Mouse (Mus musculus): Measurements from ENCODE around the gene Capns1. TPM values are rescaled to one million over a fixed set of nuclear protein-coding genes. Genes with fewer than 3 reads are reported as not detected.
"Not testable (repeated sequence)": the region's sequence is repeated elsewhere in the genome, so short reads cannot be mapped to it uniquely, and the experiment has no call there.

The Capns1 gene
- polyA plus RNA-seq, 1 experiment from 2014 or later = 110 TPM

DNA sequence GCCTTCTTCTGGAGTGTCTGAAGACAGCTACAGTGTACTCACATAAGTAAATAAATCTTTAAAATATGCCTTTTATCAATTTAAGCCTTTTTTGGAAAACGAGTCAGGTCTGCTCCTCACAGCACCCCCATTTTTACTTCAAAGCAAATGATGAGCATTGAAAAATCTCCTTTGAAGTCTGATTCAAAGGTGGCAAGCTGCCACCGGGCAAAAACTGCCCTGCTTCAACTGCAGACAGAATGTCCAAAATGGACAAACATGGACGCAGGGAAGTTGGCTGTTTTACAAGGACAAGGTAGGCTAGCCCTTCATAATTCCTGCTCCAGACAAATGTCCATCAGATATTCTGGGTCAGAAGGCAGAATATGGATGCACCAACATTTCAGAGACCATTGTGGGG is 22.8 kb upstream of the Capns1 start:
- no peak for ATAC-seq (ENCODE audit: insufficient number of reproducible peaks, insufficient read depth, low FRiP score, low TSS enrichment, low read depth)
- H3K4me2 ChIP-seq = no peak overlapping the region
- peaks cover 10% of the 10 kb centered on the region for H3K4me1 ChIP-seq
- no peak overlapping the region for H3K4me3 ChIP-seq
- no peaks in the 10 kb centered on the region for H3K9me3 ChIP-seq
- no peak overlapping the region for H3K9ac ChIP-seq
- WGBS = 75% methylated on average over 3 of the region's 3 CpGs
- peaks cover 36% of the 10 kb centered on the region for H3K36me3 ChIP-seq
- H3K27me3 ChIP-seq = no peaks in the 10 kb centered on the region
- H3K27ac ChIP-seq = no peak overlapping the region

DNA sequence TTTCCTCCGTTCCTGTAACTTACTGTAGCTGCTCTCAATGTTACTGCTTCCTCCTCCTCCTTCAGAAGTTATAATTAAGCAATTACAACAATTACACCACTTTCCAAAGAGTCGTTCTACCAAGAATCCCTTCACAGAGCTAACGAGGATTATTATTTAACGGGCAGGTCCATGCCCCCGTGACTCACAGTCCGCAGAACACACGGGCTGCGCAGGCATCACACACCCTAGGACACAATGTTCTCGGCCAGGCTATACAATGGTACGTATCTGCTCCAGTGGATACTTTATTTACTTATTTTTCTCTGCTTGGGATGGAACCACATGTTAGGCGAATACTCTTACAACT is 21.4 kb upstream of the Capns1 start:
- H3K27ac ChIP-seq = 0 out of 2 replicates have a peak overlapping the region, but pooled peaks have one; percentile 77
- no peaks in the 10 kb centered on the region for H3K27me3 ChIP-seq
- no peak for ATAC-seq (ENCODE audit: insufficient number of reproducible peaks, insufficient read depth, low FRiP score, low TSS enrichment, low read depth)
- H3K36me3 ChIP-seq = peaks cover 22% of the 10 kb centered on the region
- WGBS = 19% methylated on average over 11 of the region's 11 CpGs
- peak overlapping the region; percentile 68 for H3K4me2 ChIP-seq
- peak overlapping the region; percentile 63 for H3K9ac ChIP-seq
- no peaks in the 10 kb centered on the region for H3K9me3 ChIP-seq
- peak overlapping the region; percentile 47 for H3K4me3 ChIP-seq
- H3K4me1 ChIP-seq = peaks cover 10% of the 10 kb centered on the region

DNA sequence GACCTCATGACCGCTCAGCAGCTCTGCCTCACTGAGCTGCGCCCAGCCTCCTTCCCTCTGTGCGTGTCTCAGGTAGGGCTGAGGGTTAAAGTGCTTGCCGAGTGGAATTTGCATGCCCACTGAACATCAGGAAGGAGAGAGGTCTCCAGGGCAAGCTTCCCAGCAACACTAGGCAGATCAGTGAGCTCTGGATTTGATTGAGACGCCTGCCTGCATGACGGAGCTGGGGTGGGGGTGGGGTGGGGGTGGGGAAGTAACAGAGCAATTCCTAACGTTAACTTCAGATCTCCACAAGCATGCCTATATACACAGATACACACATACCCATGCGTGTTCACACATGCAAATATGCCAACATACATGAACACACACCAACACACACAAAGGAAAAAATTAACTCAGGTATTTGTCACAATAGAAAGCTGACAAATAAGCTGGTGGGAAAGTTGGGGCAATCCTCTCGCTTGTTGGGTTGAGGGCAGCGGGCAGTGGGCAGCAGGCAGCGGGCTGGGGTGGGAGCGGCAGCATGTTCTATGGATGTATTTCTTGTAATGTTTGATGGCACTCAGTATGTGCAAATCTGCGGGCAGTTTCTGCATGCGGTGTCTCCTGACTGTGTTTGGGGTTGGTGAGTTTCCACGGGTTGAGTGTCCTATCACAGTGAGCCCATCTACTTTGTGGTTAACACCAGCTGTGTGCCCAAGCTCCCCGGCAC is 20.8 kb upstream of the Capns1 start:
- peak overlapping the region; percentile 68 for H3K4me2 ChIP-seq
- peak overlapping the region; percentile 77 for H3K27ac ChIP-seq
- peaks cover 10% of the 10 kb centered on the region for H3K4me1 ChIP-seq
- peak overlapping the region; percentile 64 for H3K9ac ChIP-seq
- WGBS = 3% methylated on average over 16 of the region's 16 CpGs
- no peak; the same call in 1 of the 2 replicates for ATAC-seq (ENCODE audit: insufficient number of reproducible peaks, insufficient read depth, low FRiP score, low TSS enrichment, low read depth)
- H3K36me3 ChIP-seq = peaks cover 17% of the 10 kb centered on the region
- no peaks in the 10 kb centered on the region for H3K27me3 ChIP-seq
- no peaks in the 10 kb centered on the region for H3K9me3 ChIP-seq
- H3K4me3 ChIP-seq = peak overlapping the region; percentile 47

DNA sequence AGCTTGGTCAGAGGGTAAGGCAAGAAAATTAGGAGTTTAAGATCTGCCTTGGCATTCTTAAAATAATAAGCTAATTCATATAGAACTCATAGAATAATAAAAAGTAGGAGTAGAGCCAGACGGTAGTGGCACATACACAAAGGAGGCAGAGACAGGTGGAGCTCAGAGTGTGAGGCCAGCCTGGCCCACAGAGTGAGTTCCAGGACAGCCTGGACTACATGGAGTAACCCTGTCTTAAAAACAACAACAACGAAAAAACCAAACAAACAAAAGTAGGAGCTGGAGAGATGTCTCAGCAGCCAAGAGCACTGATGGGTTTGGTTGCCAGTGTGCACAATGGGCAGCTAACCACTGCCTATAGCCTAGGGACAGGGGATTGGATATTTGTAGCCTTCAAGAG is 18.7 kb upstream of the Capns1 start:
- no peaks in the 10 kb centered on the region for H3K36me3 ChIP-seq
- H3K4me2 ChIP-seq = no peak overlapping the region
- no peaks in the 10 kb centered on the region for H3K9me3 ChIP-seq
- H3K27me3 ChIP-seq = no peaks in the 10 kb centered on the region
- H3K27ac ChIP-seq = no peak overlapping the region
- no peak overlapping the region for H3K4me3 ChIP-seq
- no peak overlapping the region for H3K9ac ChIP-seq
- WGBS = 72% methylated on average over 2 of the region's 2 CpGs
- no peak for ATAC-seq (ENCODE audit: insufficient number of reproducible peaks, insufficient read depth, low FRiP score, low TSS enrichment, low read depth)
- peaks cover 10% of the 10 kb centered on the region for H3K4me1 ChIP-seq

DNA sequence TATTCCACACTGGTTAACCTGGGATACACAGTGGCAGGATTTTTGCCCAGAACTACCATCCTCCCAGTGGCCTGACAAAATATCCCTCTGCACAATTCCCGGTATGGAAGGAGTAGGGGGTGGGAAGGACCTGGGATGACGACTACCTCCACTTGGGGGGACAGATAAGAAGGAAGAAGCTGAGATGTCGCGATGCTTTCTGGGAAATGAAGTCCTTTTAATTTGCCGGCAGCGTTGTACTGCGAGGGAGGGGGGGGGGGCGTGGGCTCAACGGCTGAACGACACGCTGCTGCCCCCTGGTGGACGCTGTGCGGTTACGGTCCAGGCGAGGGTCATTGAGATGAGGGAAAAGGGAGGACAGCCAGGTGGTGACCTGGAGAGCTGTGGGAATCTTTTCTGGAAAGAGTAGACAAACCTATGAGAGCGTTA is 18.1 kb upstream of the Capns1 start:
- H3K4me3 ChIP-seq = peak overlapping the region; percentile 27
- under 1% methylated on average over 16 of the region's 16 CpGs for WGBS

DNA sequence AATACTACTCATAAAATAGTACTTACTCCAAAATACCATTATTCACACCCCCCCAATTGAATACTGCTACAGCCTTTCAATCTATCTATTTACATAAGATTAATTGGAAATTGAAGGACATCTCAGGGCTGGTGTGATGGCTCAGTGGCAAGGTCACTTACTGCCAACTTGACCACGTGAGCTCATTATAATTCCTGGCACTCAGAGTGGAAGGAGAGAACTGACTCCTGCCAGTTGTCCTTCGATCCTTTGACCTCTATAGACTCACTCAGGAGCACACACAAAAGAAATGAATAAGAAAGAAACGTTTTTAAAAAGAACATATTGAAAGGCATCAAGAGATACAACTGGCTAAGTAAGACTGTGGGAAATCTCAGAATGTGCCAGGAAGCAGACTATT is 17.3 kb upstream of the Capns1 start:
- Histone ChIP-seq H3K4me1 (peaks cover 10% of the 10 kb centered on the region), H3K36me3 (no peaks in the 10 kb centered on the region), H3K27me3 (no peaks in the 10 kb centered on the region), H3K9me3 (no peaks in the 10 kb centered on the region), H3K4me2 (no peak overlapping the region), H3K9ac (no peak overlapping the region), H3K4me3 (no peak overlapping the region), H3K27ac (no peak overlapping the region)
- no peak for ATAC-seq (ENCODE audit: insufficient number of reproducible peaks, insufficient read depth, low FRiP score, low TSS enrichment, low read depth)
- 91% methylated on average over 3 of the region's 3 CpGs for WGBS

More for the DNA sequence above, 18.1 kb upstream of the Capns1 start:
- Histone ChIP-seq H3K27me3 (no peaks in the 10 kb centered on the region), H3K9me3 (no peaks in the 10 kb centered on the region), H3K4me1 (peaks cover 10% of the 10 kb centered on the region), H3K4me2 (peak overlapping the region; percentile 52), H3K36me3 (no peaks in the 10 kb centered on the region), H3K27ac (no peak overlapping the region), H3K9ac (peak overlapping the region; percentile 51; the same call in 1 of the 2 replicates)
- ATAC-seq (ENCODE audit: insufficient number of reproducible peaks, insufficient read depth, low FRiP score, low TSS enrichment, low read depth) = no peak

DNA sequence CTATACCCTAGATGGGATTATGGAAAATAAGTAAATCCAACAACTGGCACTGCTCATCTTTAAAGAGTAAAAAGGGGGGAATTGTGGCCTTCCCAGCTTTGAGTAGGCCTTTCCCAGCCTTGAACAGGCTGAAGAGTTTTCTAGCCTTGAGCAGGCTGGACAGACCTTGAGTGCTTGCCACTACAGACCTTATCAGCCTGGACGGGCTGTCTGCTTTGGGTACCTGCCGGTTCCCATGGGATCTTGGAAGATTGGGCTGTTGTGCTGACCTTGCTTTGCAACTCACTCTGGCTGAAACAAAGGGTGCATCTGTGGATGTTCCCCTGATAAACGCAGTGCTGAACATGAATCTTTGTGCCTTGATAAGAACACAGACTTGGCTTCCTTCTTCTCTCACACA is 15.3 kb upstream of the Capns1 start:
- Histone ChIP-seq H3K9ac (no peak overlapping the region), H3K9me3 (no peaks in the 10 kb centered on the region), H3K36me3 (no peaks in the 10 kb centered on the region), H3K4me3 (no peak overlapping the region), H3K27ac (no peak overlapping the region), H3K4me2 (no peak overlapping the region), H3K4me1 (peaks cover under 1% of the 10 kb centered on the region), H3K27me3 (no peaks in the 10 kb centered on the region)
- ATAC-seq (ENCODE audit: insufficient number of reproducible peaks, insufficient read depth, low FRiP score, low TSS enrichment, low read depth) = no peak
- 87% methylated on average over 3 of the region's 3 CpGs for WGBS

DNA sequence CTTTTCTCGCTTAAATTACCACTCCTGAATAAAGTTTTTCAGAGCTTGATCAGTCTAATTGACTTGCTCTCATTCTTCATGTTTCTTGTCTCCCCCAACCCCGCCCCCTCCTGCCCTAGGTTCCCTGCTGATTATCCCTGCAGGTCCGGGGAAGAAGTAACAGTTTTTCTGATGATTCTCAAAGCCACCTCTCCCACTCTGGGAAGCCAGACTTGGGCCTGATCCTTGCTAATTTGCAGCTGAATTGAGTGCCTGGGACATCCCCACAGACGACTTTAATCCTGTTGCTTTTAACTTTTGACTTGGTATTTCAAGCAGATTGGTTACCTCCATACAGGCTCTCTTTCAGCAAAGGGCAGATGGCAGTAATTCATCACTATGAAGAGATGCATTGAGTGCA is 12.4 kb upstream of the Capns1 start:
- H3K4me3 ChIP-seq = no peak overlapping the region
- 26% methylated on average over 4 of the region's 4 CpGs for WGBS
- no peak overlapping the region for H3K4me2 ChIP-seq
- no peak overlapping the region for H3K9ac ChIP-seq
- no peaks in the 10 kb centered on the region for H3K4me1 ChIP-seq
- no peak overlapping the region for H3K27ac ChIP-seq
- no peak for ATAC-seq (ENCODE audit: insufficient number of reproducible peaks, insufficient read depth, low FRiP score, low TSS enrichment, low read depth)
- H3K36me3 ChIP-seq = no peaks in the 10 kb centered on the region
- H3K9me3 ChIP-seq = no peaks in the 10 kb centered on the region
- H3K27me3 ChIP-seq = no peaks in the 10 kb centered on the region

DNA sequence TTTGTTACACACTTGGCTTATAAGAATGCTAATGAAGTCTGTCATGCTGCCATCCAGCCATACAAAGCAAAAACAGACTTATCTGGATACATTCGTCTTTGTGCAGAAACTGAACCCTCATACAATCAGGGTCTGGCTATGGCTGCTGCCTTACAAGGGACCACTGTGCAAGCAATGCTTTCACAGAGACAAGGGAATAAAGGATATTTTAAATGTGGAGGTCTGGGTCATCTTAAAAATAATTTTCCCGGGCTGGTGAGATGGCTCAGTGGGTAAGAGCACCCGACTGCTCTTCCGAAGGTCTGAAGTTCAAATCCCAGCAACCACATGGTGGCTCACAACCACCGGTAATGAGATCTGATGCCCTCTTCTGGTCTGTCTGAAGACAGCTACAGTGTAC is 7.8 kb upstream of the Capns1 start:
- not testable (repeated sequence) for ATAC-seq (ENCODE audit: insufficient number of reproducible peaks, insufficient read depth, low FRiP score, low TSS enrichment, low read depth)

DNA sequence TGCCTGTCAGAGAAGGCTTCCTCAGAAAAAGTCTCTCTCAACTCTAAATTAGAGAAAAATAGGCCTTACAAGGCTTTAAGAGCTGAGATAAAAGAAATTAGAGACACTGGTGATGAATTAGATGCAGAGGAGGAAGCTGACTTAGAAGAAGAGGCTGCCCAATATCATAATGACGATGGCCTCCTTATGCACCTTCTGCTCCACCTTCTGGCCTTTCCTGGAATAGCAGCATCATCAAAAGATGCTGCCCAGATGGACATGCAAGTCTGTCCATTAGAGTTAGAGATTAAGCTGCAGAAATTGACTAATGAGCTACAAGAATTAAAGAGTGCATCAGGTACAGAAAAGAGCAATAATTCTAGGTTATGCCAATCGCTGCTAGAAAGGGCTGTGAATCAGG is 6.8 kb upstream of the Capns1 start:
- no peak for ATAC-seq (ENCODE audit: insufficient number of reproducible peaks, insufficient read depth, low FRiP score, low TSS enrichment, low read depth)
- H3K4me3 ChIP-seq = no peak overlapping the region
- no peaks in the 10 kb centered on the region for H3K27me3 ChIP-seq
- no peaks in the 10 kb centered on the region for H3K4me1 ChIP-seq
- H3K9me3 ChIP-seq = no peaks in the 10 kb centered on the region
- no peak overlapping the region for H3K4me2 ChIP-seq
- H3K36me3 ChIP-seq = no peaks in the 10 kb centered on the region
- no peak overlapping the region for H3K27ac ChIP-seq
- H3K9ac ChIP-seq = no peak overlapping the region
- 4% methylated on average over 2 of the region's 2 CpGs for WGBS

More for the DNA sequence above, 7.8 kb upstream of the Capns1 start:
- not testable (repeated sequence) for H3K9ac ChIP-seq, H3K27ac ChIP-seq, H3K27me3 ChIP-seq, H3K4me1 ChIP-seq, H3K4me2 ChIP-seq, H3K4me3 ChIP-seq, H3K36me3 ChIP-seq, H3K9me3 ChIP-seq
- 47% methylated on average over 5 of the region's 5 CpGs for WGBS

DNA sequence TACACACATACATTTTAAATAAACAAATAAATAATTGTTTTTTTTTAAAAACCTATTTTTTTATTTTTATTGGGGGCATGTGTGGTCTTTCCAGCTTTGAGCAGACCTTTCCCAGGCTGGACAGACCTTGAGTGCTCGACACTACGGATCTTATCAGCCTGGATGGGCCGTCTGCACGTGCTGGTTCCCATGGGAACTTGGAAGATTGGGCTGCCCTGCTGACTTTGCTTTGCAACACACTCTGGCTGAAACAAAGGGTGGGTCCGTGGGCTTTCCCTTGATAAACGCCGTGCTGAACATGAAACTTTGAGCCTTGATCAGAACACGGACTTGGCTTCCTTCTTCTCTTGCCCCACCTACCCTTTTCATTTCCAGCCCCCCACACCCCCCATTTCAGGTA is 5.8 kb upstream of the Capns1 start:
- H3K9me3 ChIP-seq = no peaks in the 10 kb centered on the region
- H3K36me3 ChIP-seq = no peaks in the 10 kb centered on the region
- no peaks in the 10 kb centered on the region for H3K27me3 ChIP-seq
- no peak overlapping the region for H3K4me2 ChIP-seq
- no peaks in the 10 kb centered on the region for H3K4me1 ChIP-seq
- WGBS = 57% methylated on average over 8 of the region's 8 CpGs
- no peak for ATAC-seq (ENCODE audit: insufficient number of reproducible peaks, insufficient read depth, low FRiP score, low TSS enrichment, low read depth)
- no peak overlapping the region for H3K9ac ChIP-seq
- H3K4me3 ChIP-seq = no peak overlapping the region
- no peak overlapping the region for H3K27ac ChIP-seq

DNA sequence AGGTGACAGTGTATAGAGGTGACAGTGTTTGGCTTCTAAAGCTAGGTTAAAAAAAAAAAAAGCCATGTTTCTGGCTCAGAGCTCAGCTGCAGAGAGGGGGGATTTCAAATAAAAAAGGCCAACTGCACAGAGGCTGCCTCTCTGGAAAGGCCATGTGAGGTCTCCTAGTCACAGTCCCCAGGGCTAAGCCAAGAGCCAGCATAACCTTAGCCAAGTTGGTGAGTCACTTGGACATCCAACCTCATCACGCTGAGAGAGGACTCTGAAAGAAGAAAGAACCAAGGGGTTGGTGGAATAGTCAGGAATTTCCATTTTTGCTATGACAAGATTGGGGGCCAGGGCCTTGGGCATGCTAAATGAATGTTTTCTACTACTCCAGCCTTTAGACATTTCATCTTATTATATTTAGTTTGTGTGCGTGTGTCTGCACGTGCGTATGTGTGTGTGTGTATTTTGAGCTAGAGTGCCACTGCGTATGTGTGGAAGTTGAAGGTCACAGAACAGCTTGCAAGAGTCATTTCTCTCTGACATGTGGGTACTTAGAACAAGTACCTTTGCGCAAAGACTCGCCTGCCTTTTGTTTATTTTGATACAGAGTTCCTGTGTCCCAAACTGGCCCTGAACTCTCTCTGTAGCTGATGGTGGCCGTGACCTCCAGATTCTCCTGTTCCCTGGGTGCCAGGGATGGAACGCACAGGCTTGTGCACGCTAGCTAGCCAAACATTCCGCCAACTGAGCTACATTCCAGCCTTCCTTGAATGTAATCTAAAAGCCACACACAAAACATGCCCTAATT is 4.5 kb upstream of the Capns1 start:
- Histone ChIP-seq H3K9ac (no peak overlapping the region), H3K4me3 (no peak overlapping the region), H3K27ac (no peak overlapping the region), H3K27me3 (no peaks in the 10 kb centered on the region), H3K4me1 (no peaks in the 10 kb centered on the region), H3K36me3 (no peaks in the 10 kb centered on the region), H3K9me3 (no peaks in the 10 kb centered on the region), H3K4me2 (no peak overlapping the region)
- no peak for ATAC-seq (ENCODE audit: insufficient number of reproducible peaks, insufficient read depth, low FRiP score, low TSS enrichment, low read depth)
- whole genome bisulfite sequencing = 78% methylated on average over 11 of the region's 11 CpGs

Measured in embryonic facial prominence, embryonic 13.5 days (tissue).